Mouse (Mus musculus) lung, postnatal 0 days (tissue): ENCODE measurements at regions not wholly inside any gene's neighbourhood (a gene's known extent, or its start where the extent isn't known, plus 50 kb on each side); places are given as distances from the start of the nearest gene placed in this dataset.

Experiments used
- CTCF ChIP-seq: IDR thresholded peaks from 2 replicates; pipeline ENCODE4 v1.5.1; 2016; ENCODE audit warnings: antibody characterized with exemption, mild to moderate bottlenecking
- EP300 ChIP-seq: IDR thresholded peaks from 2 replicates; pipeline ENCODE4 v1.6.1; 2016; ENCODE audit warnings: antibody characterized with exemption, mild to moderate bottlenecking, control low read depth

- no peak for TF ChIP-seq CTCF
- peak; percentile 84 for TF ChIP-seq EP300
These were observed 119.4 kb upstream of the Dap start for GRCm38 (mm10) chr15:31104743-31105142.
